In the genomic region with DNA sequence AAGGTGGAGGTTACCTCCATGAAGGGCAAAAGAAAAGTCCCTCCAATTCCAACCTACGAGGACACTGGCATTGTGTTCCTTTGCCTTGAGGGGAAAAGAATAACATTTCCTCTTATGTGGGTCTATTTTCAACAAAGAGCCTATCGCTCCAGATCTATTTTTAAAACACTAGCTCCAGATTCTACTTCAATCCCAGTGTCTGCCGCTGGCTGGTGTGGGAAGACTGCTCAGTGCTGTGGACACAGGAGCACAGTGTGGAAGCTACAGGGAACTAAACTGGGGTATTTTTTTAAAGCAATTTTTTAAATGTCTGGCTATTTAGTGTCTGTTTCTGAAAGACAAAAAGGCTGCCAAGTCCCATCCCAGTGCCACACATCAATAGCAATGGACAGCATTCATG, we compare ENCODE assay signal across 17 mouse cellular contexts. TPM values are rescaled to one million over a fixed set of nuclear protein-coding genes. Genes with fewer than 3 reads are reported as not detected.
DNase-seq lines count a peak whose midpoint lies in the region; ATAC-seq and TF ChIP-seq lines count a peak whose summit lies in the region.
"Had no signal": no experiment of that assay in that cellular context is flagged by ENCODE, and none has a peak within 500 bp of the region (broad histone marks: within the 10 kb centered on the region; RNA-seq: fewer than 3 reads in every experiment).

No protein-coding gene starts in this region.

- DNase-seq in heart, adult 2 months = no peak
- DNase-seq in heart, adult 11 months = no peak
- DNase-seq in left cerebral cortex, adult 2 months (ENCODE audit: extremely low spot score in 1 of 2, low spot score in 2 of 2) = no peak
- DNase-seq in left cerebral cortex, postnatal 4 days = no peak
- DNase-seq in heart, postnatal 0 days (ENCODE audit: low spot score) = no peak
- no peak for DNase-seq in adrenal gland, postnatal 10 days
- DNase-seq: adrenal gland, postnatal 14 days; cerebellum, postnatal 25 days; gastrocnemius, postnatal 14 days; kidney, postnatal 14 days; layer of hippocampus, postnatal 36 days; lung, postnatal 4 days had no signal

- H3K9ac ChIP-seq in heart, adult 2 months (ENCODE audit: low read depth, low read length) = no peak overlapping the region
- peak overlapping the region; percentile 35; the same call in 1 of the 2 replicates for H3K9ac ChIP-seq in heart, postnatal 0 days (replicated peaks; ENCODE audit: low read depth, low read length)
- no peak overlapping the region for H3K9ac ChIP-seq in forebrain, embryonic 15.5 days (replicated peaks)
- H3K9ac ChIP-seq: embryonic facial prominence, embryonic 12.5 days had no signal

- H3K9me3 ChIP-seq in heart, postnatal 0 days (replicated peaks; ENCODE audit: control insufficient read depth, low read length) = no peaks in the 10 kb centered on the region
- no peaks in the 10 kb centered on the region for H3K9me3 ChIP-seq in forebrain, embryonic 15.5 days
- H3K9me3 ChIP-seq: embryonic facial prominence, embryonic 12.5 days had no signal

- H3K27ac ChIP-seq in heart, adult 2 months = peak overlapping the region; percentile 82
- H3K27ac ChIP-seq in left cerebral cortex, adult 2 months = peak overlapping the region; percentile 82
- peak overlapping the region; percentile 91 for H3K27ac ChIP-seq in heart, postnatal 0 days (ENCODE audit: low read depth)
- peak overlapping the region; percentile 89 for H3K27ac ChIP-seq in olfactory bulb, adult 2 months (ENCODE audit: insufficient read depth, low read depth, low read length)
- H3K27ac ChIP-seq in forebrain, embryonic 15.5 days (replicated peaks) = no peak overlapping the region; the same call in 1 of the 2 replicates
- H3K27ac ChIP-seq: embryonic facial prominence, embryonic 12.5 days had no signal

- TF ChIP-seq EP300 in heart, adult 2 months (IDR thresholded peaks at IDR 0.05; ENCODE audit: insufficient read depth, low read depth, low read length) = no peak
- no peak for TF ChIP-seq EP300 in heart, postnatal 0 days (IDR thresholded peaks at IDR 0.05; ENCODE audit: low read depth)

- H3K79me2 ChIP-seq in heart, adult 2 months (replicated peaks; ENCODE audit: control insufficient read depth, insufficient read depth, low read length) = no peaks in the 10 kb centered on the region

- H3K4me1 ChIP-seq in heart, adult 2 months (ENCODE audit: control insufficient read depth, insufficient read depth, low read length) = peaks cover 12% of the 10 kb centered on the region
- H3K4me1 ChIP-seq in heart, postnatal 0 days (ENCODE audit: control insufficient read depth, insufficient read depth) = peaks cover 48% of the 10 kb centered on the region
- H3K4me1 ChIP-seq in olfactory bulb, adult 2 months (ENCODE audit: control insufficient read depth, insufficient read depth, low read length) = peaks cover 28% of the 10 kb centered on the region
- H3K4me1 ChIP-seq in forebrain, embryonic 15.5 days = peaks cover 44% of the 10 kb centered on the region

- H3K36me3 ChIP-seq in heart, adult 2 months (ENCODE audit: control insufficient read depth, insufficient read depth, low read length) = no peaks in the 10 kb centered on the region
- H3K36me3 ChIP-seq in heart, postnatal 0 days (replicated peaks; ENCODE audit: control insufficient read depth, insufficient read depth, low read length) = no peaks in the 10 kb centered on the region
- H3K36me3 ChIP-seq in forebrain, embryonic 15.5 days = no peaks in the 10 kb centered on the region
- H3K36me3 ChIP-seq: embryonic facial prominence, embryonic 12.5 days had no signal

- ATAC-seq in heart, postnatal 0 days (ENCODE audit: insufficient read depth, low read depth) = no peak
- ATAC-seq in forebrain, embryonic 15.5 days (replicated peaks) = no peak

- no peak for TF ChIP-seq POLR2A in heart, adult 2 months (IDR thresholded peaks at IDR 0.05; ENCODE audit: insufficient read depth, low read depth, low read length)
- TF ChIP-seq POLR2A in olfactory bulb, adult 2 months (IDR thresholded peaks at IDR 0.05; ENCODE audit: insufficient read depth, low read depth, low read length) = no peak

- peak; percentile 44 for TF ChIP-seq CTCF in heart, adult 2 months (IDR thresholded peaks at IDR 0.05)
- peak; percentile 7; the same call in 1 of the 2 replicates for TF ChIP-seq CTCF in left cerebral cortex, adult 2 months (IDR thresholded peaks at IDR 0.05)
- no peak for TF ChIP-seq CTCF in heart, postnatal 0 days (IDR thresholded peaks at IDR 0.05; ENCODE audit: low read depth)
- no peak for TF ChIP-seq CTCF in olfactory bulb, adult 2 months (IDR thresholded peaks at IDR 0.05; ENCODE audit: insufficient read depth, low read depth, low read length)

- H3K4me2 ChIP-seq in heart, postnatal 0 days (ENCODE audit: low read depth, low read length) = 0 out of 2 replicates have a peak overlapping the region, but pooled peaks have one; percentile 15
- no peak overlapping the region for H3K4me2 ChIP-seq in forebrain, embryonic 15.5 days (replicated peaks)
- H3K4me2 ChIP-seq: embryonic facial prominence, embryonic 12.5 days; liver, embryonic 11.5 days had no signal

- WGBS in heart, adult 2 months = 21% methylated on average over 3 of the region's 3 CpGs
- WGBS in heart, postnatal 0 days = 11% methylated on average over 3 of the region's 3 CpGs
- 9% methylated on average over 3 of the region's 3 CpGs for WGBS in olfactory bulb, adult 2 months
- WGBS in forebrain, embryonic 15.5 days = 80% methylated on average over 3 of the region's 3 CpGs

- H3K27me3 ChIP-seq in heart, adult 2 months (ENCODE audit: control insufficient read depth, insufficient read depth, low read length) = no peaks in the 10 kb centered on the region
- H3K27me3 ChIP-seq in heart, postnatal 0 days (ENCODE audit: control insufficient read depth, insufficient read depth, low read length) = no peaks in the 10 kb centered on the region
- H3K27me3 ChIP-seq in forebrain, embryonic 15.5 days = no peaks in the 10 kb centered on the region
- H3K27me3 ChIP-seq: embryonic facial prominence, embryonic 12.5 days had no signal

- H3K4me3 ChIP-seq in heart, adult 2 months = no peak overlapping the region
- H3K4me3 ChIP-seq in left cerebral cortex, adult 2 months = no peak overlapping the region
- H3K4me3 ChIP-seq in heart, postnatal 0 days (ENCODE audit: low read depth, low read length) = no peak overlapping the region
- H3K4me3 ChIP-seq in olfactory bulb, adult 2 months (ENCODE audit: insufficient read depth, low read depth, low read length) = no peak overlapping the region
- H3K4me3 ChIP-seq in forebrain, embryonic 15.5 days = no peak overlapping the region
- H3K4me3 ChIP-seq: embryonic facial prominence, embryonic 12.5 days; myocyte had no signal

- intact Hi-C loops in heart, adult 2 months (cut with DNase I) = loop anchor here (5.0 kb wide), 1 partner anchor 52 kb away; no protein-coding TSS in a partner anchor
- intact Hi-C loops in left cerebral cortex, adult 2 months (cut with DNase I) = loop anchor here (5.0 kb wide), 1 partner anchor 52 kb away; no protein-coding TSS in a partner anchor
- intact Hi-C loops in left cerebral cortex, postnatal 4 days (cut with DNase I) = no loop called here

RNA-seq across cellular contexts. Expression of gene Angptl2, which starts 49.9 kb away (rescaled TPM):
- total RNA-seq in heart, adult 2 months (2021) = 10 to 100 TPM; 45.3 to 46.2 TPM
- 91.4 and 128 TPM in 2 replicates for polyA plus RNA-seq in heart, adult 2 months (2012; rRNA removed)
- total RNA-seq in left cerebral cortex, adult 2 months (2021) = 1 to 10 TPM; 2.1 to 2.9 TPM
- total RNA-seq in left cerebral cortex, postnatal 4 days (2021) = 1 to 10 TPM; 4.7 to 7.2 TPM
- 124 and 149 TPM in 2 replicates for total RNA-seq in heart, postnatal 0 days (2014; rRNA removed; ENCODE audit: low replicate concordance)
- polyA plus RNA-seq in heart, postnatal 0 days (2015; fragmentation: Nextera tagmentation; extraction: Ambion mirVana) = 58.0 and 66.5 TPM in 2 replicates
- not detected in 2 replicates for polyA plus RNA-seq in olfactory bulb, adult 2 months (2012; ENCODE audit: insufficient read depth, insufficient read length, low replicate concordance, missing spikeins)
- 10 to 100 TPM; 51.9 to 66.1 TPM for total RNA-seq in adrenal gland, postnatal 10 days (2021)
- 10.0 and 10.8 TPM in 2 replicates for polyA plus RNA-seq in forebrain, embryonic 15.5 days (2015; fragmentation: Nextera tagmentation; extraction: Ambion mirVana)

Comparison
In these comparisons a context has a peak if more than half of its experiments do, and no peak if none do; other contexts are left out.
1. CTCF ChIP-seq: peak in heart, adult 2 months (single experiment) and left cerebral cortex, adult 2 months (single experiment); none in heart, postnatal 0 days (single experiment) and olfactory bulb, adult 2 months (single experiment).
2. RNA of gene Angptl2, which starts 49.9 kb away (total RNA-seq): 124 to 149 TPM in heart, postnatal 0 days, 51.9 to 66.1 TPM in adrenal gland, postnatal 10 days and 45.3 to 46.2 TPM in heart, adult 2 months; 4.7 to 7.2 TPM in left cerebral cortex, postnatal 4 days and 2.1 to 2.9 TPM in left cerebral cortex, adult 2 months; every median in the first group is over 4 times any median in the second.